Mouse (Mus musculus) heart, postnatal 14 days (tissue): ENCODE data around the gene Sept7. TPM values are rescaled to one million over a fixed set of nuclear protein-coding genes. Genes with fewer than 3 reads are reported as not detected.
A peak's percentile ranks its signal among the peaks of the same experiment; 100 is the strongest.
"Not testable (repeated sequence)": the region's sequence is repeated elsewhere in the genome, so short reads cannot be mapped to it uniquely, and the experiment has no call there.

Experiments used
- DNase-seq, 2 experiments: peaks; one replicate each; pipeline ENCODE4 v3.0.0; 2021 to 2022
- intact Hi-C: fragments of 180-260 bp; cut with DNase I; formaldehyde crosslinking; loops from one replicate; pipeline ENCODE4 v1.15.1; 2025
- total RNA-seq, 2 experiments: library from RNA; stranded (reverse); gene quantifications; 2 replicates each; pipeline ENCODE4 v1.2.3; 2021

Gene Sept7
- total RNA-seq, 2 experiments from 2014 or later: 119 to 127 TPM

- intact Hi-C loops: loop anchor here (2.0 to 5.0 kb wide), 4 partner anchors 39 to 229 kb away; partner anchors contain the start of gene Eepd1
- DNase-seq: peak; percentile 72 to 76
Observed at GRCm38 (mm10) chr9:25252759-25253477, 679 bp downstream of the Sept7 start.

DNA sequence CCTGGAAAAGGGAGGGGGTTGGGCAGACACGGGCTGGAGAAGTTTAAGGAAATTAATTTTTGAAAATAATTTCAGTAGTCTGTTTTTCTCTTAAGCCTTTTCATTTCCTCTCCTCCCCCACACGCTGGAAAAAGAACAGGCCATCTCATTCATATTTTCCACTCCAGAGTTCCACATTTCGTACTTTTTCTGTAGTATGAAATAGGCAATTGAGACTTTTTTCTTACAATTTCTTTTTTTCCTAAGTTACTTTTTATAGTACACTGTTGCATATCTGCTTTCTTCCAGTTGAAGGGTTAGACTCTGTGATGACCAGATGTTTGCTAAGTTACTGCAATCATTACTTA lies 1.2 kb downstream of the Sept7 start:
- intact Hi-C loops: loop anchor here (2.0 to 5.0 kb wide), 4 partner anchors 39 to 229 kb away; partner anchors contain the start of gene Eepd1
- DNase-seq: no peak

GRCm38 (mm10) chr9:25260411-25260810 lies 8.2 kb downstream of the Sept7 start:
- intact Hi-C loops: no loop called here
- DNase-seq: no peak

GRCm38 (mm10) chr9:25260979-25261378 lies 8.7 kb downstream of the Sept7 start:
- intact Hi-C loops: no loop called here
- DNase-seq: no peak

DNA sequence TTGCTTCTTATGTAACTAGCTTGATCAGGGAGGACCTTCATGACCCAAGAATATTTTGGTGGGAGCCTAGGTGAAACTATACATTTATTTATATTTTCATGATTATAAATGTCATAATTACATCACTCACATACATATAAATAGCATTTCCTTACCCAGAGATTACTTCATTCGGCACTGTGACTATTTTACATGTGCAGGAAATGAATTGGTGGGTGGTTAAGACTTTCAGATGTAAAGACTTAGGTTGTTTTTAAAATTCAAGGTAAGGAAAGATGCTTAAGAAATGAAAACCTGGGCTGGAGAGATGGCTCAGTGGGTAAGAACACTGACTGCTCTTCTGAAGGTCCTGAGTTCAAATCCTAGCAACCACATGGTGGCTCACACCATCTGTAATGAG lies 9.8 kb downstream of the Sept7 start:
- DNase-seq: no peak
- intact Hi-C loops: no loop called here

DNA sequence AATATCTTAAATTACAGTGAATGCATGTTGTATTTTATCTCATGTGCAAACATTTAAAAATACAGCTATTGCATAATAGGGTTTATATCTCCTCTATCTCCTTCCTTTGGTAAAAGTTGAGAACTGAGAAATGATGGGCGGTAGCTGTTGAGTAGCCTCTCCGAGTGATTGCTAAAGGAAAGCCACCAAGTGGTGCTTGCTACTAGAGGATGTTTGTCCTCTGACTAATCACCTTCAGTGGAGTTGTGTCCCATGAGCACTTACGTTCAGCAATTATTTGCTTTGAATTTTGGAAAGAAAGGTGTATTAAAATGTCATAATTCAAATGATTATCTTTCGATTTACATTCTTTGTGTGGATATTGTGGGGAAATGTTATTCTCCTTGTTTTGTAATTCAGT lies 13.6 kb downstream of the Sept7 start:
- intact Hi-C loops: no loop called here
- no peak for DNase-seq

DNA sequence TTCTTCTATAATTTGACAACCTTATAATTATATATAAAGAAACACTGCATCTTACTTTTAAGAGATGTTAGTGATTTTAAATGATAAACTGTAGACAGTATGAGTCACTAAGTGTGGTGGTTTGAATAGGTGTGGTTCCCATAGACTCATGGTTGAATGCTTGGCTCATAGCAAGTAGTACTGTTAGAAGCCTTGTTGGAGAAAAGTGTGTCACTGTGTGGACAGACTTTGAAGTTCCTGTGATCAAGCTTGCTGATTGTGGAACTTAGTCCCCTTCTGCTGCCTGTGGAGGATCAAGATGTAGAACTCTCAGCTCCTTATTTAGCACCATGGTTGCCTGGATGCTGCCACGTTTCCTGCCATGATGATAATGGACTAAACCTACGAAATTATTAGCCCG lies 14.9 kb downstream of the Sept7 start:
- DNase-seq: no peak
- intact Hi-C loops: no loop called here

- no peak for DNase-seq
- intact Hi-C loops: no loop called here
Observed at GRCm38 (mm10) chr9:25267574-25267973, 15.3 kb downstream of the Sept7 start.

DNA sequence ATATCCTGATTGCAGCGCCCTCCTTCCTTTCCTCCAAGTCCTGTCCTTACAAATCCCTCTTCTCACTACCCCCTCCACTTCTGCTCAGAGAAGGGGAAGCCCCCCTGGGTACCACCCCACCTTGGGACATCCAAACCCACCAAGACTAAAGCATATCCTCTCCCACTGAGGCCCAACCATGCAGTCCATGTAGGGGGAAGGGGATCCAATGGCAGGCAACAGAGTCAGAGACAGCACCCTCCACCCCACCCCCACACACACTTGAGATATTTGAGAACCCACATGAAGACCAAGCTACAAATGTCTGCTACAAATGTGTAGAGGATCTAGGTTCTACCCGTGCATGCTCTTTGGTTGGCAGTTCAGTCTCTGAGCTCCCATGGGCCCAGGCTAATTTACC lies 19.7 kb downstream of the Sept7 start:
- intact Hi-C loops: no loop called here
- no peak for DNase-seq

DNA sequence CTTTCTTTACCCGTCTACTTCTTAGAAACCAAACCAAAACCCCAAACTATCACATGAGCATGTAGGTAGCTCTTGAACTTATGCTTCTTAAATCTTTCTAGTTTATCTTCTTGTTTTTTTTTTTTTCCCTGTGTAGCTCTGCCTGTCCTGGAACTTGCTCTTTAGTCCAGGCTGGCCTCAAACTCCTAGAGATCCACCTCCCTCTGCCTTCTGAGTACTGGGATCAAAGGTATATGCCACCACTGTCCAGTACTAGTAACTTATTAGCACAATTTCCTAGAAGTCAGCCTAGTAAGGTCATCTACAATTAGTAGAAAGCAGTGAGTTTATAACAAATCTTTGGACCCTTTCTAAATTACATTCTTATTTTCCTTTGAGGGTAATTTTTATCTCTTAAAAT lies 37.6 kb downstream of the Sept7 start:
- intact Hi-C loops: loop anchor here (5.0 kb wide), 1 partner anchor 37 kb away; the partner anchor contains the start of gene Sept7

DNA sequence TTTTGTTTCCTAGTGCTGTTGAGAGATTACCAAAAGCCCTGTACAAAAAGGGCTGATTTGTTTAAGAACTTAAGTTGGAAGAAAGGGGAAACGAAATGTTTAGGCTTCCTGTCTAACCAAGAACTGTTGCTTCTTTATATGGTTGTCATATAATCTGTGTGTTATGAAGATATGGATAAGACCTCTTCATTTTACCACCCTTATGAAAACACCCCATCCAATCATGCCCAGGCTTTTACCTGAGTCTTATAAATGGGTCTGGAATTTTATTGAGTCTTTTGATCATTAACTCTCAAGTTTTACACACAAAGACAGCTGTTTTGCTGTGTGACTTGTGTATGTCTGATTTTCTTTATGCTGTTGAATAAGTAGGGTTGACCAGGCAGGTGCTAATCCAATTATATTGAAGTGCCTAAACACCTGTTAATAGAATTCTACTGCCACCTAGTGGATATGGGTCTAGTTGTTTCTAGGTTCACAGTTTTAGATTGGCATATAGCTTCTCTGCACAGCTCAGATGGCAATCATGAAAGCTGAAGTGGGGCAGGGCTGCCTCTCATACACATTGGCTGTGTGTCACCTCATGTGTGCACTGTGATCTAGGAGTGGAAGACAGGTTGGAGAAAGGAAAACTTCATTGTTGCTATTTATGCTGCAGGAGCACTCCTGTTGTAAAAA lies 57.4 kb downstream of the Sept7 start:
- peak in 1 of 2 experiments; percentile 11 for DNase-seq
- intact Hi-C loops: loop anchor here (1.0 to 5.0 kb wide), 2 partner anchors 57 to 142 kb away; partner anchors contain the start of gene Sept7

More for the DNA sequence above, 37.6 kb downstream of the Sept7 start:
- no peak for DNase-seq

DNA sequence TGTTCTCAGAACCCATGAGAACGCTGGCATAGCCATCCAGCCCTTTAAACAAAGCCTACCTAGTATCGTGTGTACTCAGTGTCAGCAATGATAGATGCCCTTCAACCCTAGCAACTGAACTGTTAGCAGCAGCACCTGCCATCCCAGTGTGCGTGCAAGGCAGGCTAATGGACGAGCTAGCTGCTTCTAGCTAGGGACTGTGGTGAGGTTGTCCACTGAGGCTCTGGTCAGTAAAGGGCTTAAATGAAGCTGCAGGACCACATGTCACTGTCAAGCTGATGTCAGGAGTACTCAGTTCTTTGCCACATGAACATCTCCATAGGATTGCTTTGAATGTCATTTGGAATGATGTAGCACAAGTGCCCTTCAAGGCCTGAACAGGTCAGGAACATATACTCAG lies 62.1 kb downstream of the Sept7 start:
- DNase-seq: no peak
- intact Hi-C loops: no loop called here

DNA sequence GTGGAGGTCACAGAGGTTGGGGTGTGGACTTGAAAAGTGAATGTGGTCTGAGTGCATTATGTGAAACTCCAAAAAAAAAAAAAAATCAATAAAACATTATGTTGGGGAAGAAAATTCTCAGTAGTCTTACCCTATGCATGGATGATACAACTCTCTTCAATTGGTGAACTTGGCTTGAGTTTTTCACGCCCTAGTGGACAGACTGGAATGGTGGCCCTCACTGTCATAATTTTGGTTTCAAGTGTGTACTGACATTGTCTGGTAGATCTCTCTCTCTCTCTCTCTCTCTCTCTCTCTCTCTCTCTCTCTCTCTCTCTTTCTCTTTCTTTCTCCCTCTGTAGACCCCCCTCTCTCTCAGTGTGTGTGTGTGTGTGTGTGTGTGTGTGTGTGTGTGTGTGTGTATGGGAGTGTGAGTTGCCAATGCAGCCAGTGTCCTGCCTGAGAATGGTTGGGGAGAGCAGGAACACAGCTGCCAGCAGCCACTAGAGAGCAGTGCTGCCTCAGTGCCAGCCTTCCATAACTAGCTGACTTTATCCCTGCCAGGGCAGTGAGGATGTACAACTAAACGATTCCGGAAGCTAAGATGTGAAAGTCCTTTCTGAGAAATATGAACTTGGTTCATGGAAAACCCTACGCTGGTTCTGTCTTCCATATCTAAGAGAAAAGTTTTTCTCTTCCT lies 65.7 kb downstream of the Sept7 start:
- DNase-seq: peak; percentile 60 to 74
- intact Hi-C loops: loop anchor here (1.0 to 5.0 kb wide), 2 partner anchors 164 to 275 kb away; partner anchors contain the start of gene Eepd1

- not testable (repeated sequence) for DNase-seq
- intact Hi-C loops: loop anchor here (1.0 to 10.0 kb wide), 3 partner anchors 163 to 1455 kb away; partner anchors contain the start of gene Eepd1
Observed at GRCm38 (mm10) chr9:25319676-25320075, 67.4 kb downstream of the Sept7 start.

- intact Hi-C loops: loop anchor here (10.0 kb wide), 1 partner anchor 1447 kb away; no protein-coding TSS in a partner anchor
- no peak for DNase-seq
Observed at GRCm38 (mm10) chr9:25327727-25328370, 75.6 kb downstream of the Sept7 start.

DNA sequence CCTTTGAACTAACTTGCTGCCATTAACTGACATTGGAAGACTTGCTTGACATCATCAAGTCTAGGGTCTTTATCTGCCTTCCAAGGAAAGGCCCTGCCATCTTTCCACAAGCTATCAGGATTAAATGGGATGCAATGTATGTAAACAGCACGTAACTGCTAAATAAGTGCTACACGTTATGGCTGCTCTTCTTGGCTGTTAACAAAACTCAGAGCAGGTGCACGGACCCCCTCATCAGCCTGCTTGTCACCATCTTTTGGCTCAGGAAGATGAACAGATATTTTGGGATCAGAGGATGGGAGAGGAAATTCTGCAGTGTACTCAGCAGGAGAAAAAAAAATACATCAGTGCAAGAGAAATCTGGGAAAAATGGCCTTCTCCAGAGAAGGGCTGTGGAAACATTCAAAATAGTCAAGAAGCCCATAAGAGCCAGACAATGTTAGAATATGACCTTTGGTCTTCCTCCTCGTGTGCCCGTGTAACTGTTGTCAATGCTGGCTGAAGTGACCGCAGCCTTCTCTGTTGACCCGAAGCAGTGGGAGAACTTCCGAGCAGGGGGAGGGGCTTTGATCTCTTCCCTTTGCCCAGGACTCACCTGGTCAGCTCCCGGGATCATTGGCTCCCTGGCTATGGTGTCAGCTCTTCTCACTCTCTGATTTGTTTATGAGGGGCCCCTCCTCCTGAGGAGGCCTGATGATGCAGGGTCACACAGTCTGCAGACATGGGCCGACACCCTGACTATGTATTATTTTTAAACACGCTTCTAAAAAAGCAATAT lies 76.9 kb downstream of the Sept7 start:
- intact Hi-C loops: loop anchor here (10.0 kb wide), 1 partner anchor 1446 kb away; no protein-coding TSS in a partner anchor

DNA sequence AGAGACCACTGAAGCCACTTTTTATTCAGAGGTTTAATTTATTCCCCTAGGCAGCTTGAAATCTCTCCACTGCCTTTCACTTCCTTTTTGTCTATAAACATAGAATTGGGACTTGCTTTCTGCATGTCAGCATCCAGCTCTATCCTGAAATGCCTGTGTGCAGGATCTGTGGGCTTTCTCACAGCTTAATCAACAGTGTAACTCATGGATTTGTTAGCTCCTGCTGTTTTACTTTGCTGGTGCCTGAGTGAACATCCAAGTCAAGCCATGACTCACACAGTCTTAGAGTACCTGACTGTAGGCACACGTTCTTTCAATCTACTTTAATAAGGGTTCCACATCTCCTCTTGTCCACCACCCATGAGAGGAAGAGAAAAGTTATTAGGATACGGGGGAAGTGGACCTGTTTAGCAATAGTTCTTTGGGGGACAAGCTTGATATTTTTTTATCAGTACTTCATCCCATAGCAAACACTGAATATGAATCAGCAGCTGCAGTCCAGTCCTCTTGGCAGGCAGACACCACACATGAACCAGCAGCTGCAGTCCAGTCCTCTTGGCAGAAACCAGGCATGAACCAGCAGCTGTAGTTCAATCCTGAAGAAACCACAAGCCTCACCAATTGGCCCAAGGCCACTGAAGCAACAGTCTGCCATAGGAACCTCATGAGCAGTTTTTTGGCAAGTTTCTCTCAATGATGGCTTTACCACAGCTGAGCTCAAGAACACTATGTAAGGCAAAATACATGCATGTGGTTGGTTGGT lies 85.4 kb downstream of the Sept7 start:
- intact Hi-C loops: no loop called here
- DNase-seq: peak; percentile 14 to 34

More for the DNA sequence above, 76.9 kb downstream of the Sept7 start:
- no peak for DNase-seq

DNA sequence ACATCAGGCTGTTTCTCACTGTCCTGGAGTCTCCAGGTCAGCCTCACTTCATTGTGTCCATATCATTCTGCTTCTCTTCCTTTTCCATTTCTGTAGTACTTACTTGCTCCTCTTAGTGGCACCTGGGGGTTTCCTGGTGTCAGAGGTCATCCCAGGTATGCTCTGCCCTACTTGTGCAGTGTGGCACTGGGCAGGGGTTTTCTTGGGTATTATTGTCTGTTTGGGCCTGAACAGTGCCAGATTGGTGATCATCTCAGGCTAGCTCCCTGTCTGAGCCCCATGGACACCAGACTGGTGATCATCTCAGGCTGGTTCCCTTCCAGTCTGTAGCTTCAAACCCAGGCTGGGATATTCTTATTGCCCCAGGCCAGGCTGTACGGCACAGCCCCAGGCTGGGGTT lies 88.2 kb downstream of the Sept7 start:
- DNase-seq: no peak
- intact Hi-C loops: no loop called here

GRCm38 (mm10) chr9:25353775-25354174 lies 101.5 kb downstream of the Sept7 start:
- intact Hi-C loops: no loop called here
- DNase-seq: no peak
